Mouse (Mus musculus) embryonic fibroblast, embryonic 13.5 days (primary cell): Measurements from ENCODE around the gene Slc25a36.

Experiments used
- CTCF ChIP-seq: IDR thresholded peaks from 2 replicates; pipeline ENCODE4 v1.5.1; 2011; ENCODE audit warnings: mild to moderate bottlenecking, control low read depth, low read length, moderate library complexity, borderline replicate concordance; ENCODE audit not compliant: insufficient read depth
- POLR2A ChIP-seq: IDR thresholded peaks from 2 replicates; pipeline ENCODE4 v1.6.1; 2011; ENCODE audit warnings: low read depth, mild to moderate bottlenecking, control low read depth, low read length, moderate library complexity

DNA sequence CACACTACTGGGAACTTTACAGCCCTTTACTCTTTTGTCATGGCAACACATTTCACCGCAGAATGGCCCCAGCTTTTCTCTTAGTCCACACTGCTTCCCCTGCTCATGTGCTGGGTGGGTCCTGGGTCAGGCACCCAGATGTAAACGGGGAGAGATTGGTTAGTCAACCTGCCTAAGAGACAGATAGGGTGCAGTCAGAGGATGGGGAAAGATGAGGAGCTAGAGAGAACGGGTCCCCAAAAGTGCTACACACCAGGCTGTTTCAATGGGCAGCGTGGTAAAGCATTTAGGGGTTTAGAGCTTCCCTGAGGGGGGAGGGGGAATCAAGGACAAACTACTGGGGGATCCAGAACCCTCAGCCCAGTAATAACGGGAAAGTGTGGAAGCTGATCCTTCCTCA, 45.7 kb downstream of the Slc25a36 start:
- no peak for TF ChIP-seq CTCF
- no peak for TF ChIP-seq POLR2A
